Mouse (Mus musculus) heart, postnatal 4 days (tissue): Measurements from ENCODE around the gene Gck. TPM values are rescaled to one million over a fixed set of nuclear protein-coding genes. Genes with fewer than 3 reads are reported as not detected.
A peak's percentile ranks its signal among the peaks of the same experiment; 100 is the strongest.
"Not testable (repeated sequence)": the region's sequence is repeated elsewhere in the genome, so short reads cannot be mapped to it uniquely, and the experiment has no call there.

ENCODE experiments used
- DNase-seq: peaks from one replicate; pipeline ENCODE4 v3.0.0; 2021
- total RNA-seq, 2 experiments: library from RNA; stranded (reverse); gene quantifications; 2 replicates each; pipeline ENCODE4 v1.2.3; 2021

Gene Gck
- total RNA-seq, 2 experiments from 2014 or later = not detected

- DNase-seq = no peak
These were observed 43.9 kb downstream of the Gck start for GRCm38 (mm10) chr11:5905778-5906518.

GRCm38 (mm10) chr11:5904871-5905270 lies 45.0 kb downstream of the Gck start:
- DNase-seq = no peak

- DNase-seq = no peak
These were observed 45.5 kb downstream of the Gck start for GRCm38 (mm10) chr11:5904357-5904756.

GRCm38 (mm10) chr11:5903844-5904243 lies 46.0 kb downstream of the Gck start:
- DNase-seq = no peak

- DNase-seq = no peak
These were observed 47.5 kb downstream of the Gck start for GRCm38 (mm10) chr11:5902390-5902789.

- DNase-seq = peak; percentile 48
These were observed 47.9 kb downstream of the Gck start for GRCm38 (mm10) chr11:5901950-5902349.

GRCm38 (mm10) chr11:5901320-5901719 lies 48.6 kb downstream of the Gck start:
- no peak for DNase-seq

- DNase-seq = no peak
These were observed 50.6 kb downstream of the Gck start for GRCm38 (mm10) chr11:5899286-5899685.

- DNase-seq = peak; percentile 38
These were observed 51.4 kb downstream of the Gck start, which contains the start of gene Myl7 for GRCm38 (mm10) chr11:5898531-5898930. Myl7 (minus strand) TSS chr11:5898782.

GRCm38 (mm10) chr11:5897839-5898238 lies 52.0 kb downstream of the Gck start:
- DNase-seq = no peak

- DNase-seq = no peak
These were observed 52.7 kb downstream of the Gck start for GRCm38 (mm10) chr11:5897230-5897629.

- DNase-seq = no peak
These were observed 56.1 kb downstream of the Gck start for GRCm38 (mm10) chr11:5893807-5894206.

- no peak for DNase-seq
These were observed 57.0 kb downstream of the Gck start for GRCm38 (mm10) chr11:5892810-5893368.

- DNase-seq = peak; percentile 34
These were observed 57.7 kb downstream of the Gck start for GRCm38 (mm10) chr11:5892151-5892591.

- not testable (repeated sequence) for DNase-seq
These were observed 61.3 kb downstream of the Gck start for GRCm38 (mm10) chr11:5888563-5888962.

- no peak for DNase-seq
These were observed 62.6 kb downstream of the Gck start for GRCm38 (mm10) chr11:5887250-5887649.

- DNase-seq = peak; percentile 82
These were observed 63.7 kb downstream of the Gck start for GRCm38 (mm10) chr11:5886187-5886586.

GRCm38 (mm10) chr11:5882518-5882917 lies 67.4 kb downstream of the Gck start:
- DNase-seq = no peak

GRCm38 (mm10) chr11:5879905-5880304 lies 70.0 kb downstream of the Gck start:
- peak; percentile 71 for DNase-seq

- DNase-seq = no peak
These were observed 71.2 kb downstream of the Gck start for GRCm38 (mm10) chr11:5878661-5879060.

- DNase-seq = peak; percentile 98
These were observed 71.9 kb downstream of the Gck start, which contains the start of gene Pold2 for GRCm38 (mm10) chr11:5877921-5878526. Pold2 (minus strand) TSS chr11:5878292.

GRCm38 (mm10) chr11:5877421-5877820 lies 72.5 kb downstream of the Gck start:
- no peak for DNase-seq

- DNase-seq = no peak
These were observed 76.7 kb downstream of the Gck start for GRCm38 (mm10) chr11:5873192-5873591.

- DNase-seq = no peak
These were observed 77.2 kb downstream of the Gck start for GRCm38 (mm10) chr11:5872707-5873106.
